Comparison of ENCODE assay signal across 8 mouse cellular contexts in the genomic region with DNA sequence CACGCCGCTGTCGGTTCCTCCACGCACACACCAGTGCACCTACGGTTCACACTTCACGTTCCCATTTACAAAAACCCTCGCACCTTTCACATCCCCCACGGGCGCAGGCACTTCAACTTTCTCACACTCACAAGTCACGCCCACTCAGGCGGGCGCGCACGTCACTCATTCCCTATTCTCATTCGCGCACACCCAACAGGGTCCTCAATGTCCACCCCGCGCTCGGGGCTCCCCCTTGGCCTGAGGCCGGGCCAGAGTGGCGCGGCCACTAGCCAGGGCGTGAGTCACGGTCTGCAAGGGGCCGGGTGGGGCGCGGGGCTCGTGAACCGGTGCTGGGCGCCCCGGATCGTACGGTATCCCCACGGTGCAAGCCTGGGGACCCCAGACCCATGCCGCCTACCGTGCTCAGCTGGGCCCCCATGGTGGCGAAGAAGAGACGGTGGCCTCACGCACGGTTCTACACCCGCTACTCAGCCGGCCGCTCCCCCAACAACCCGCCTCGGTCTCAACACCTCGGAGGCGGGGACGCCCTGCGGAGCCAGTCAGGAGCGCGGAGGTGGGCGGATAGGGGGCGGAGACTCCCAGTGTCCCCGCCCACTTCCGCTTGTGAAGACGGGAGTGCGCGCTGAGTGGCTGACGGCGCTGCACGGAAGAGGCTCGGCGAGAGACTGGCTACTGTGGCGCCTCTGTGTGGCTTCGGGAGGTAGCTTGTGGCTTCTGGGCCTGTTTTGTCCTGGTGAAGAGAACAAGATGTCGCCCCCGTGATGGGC. TPM values are rescaled to one million over a fixed set of nuclear protein-coding genes. Genes with fewer than 3 reads are reported as not detected.
A peak's percentile ranks its signal among the peaks of the same experiment; 100 is the strongest.
DNase-seq lines count a peak whose midpoint lies in the region; ATAC-seq lines count a peak whose summit lies in the region.

No protein-coding gene starts in this region.

- H3K27me3 ChIP-seq in hindbrain, embryonic 13.5 days, result no peaks in the 10 kb centered on the region

- peak overlapping the region; percentile 93 for H3K27ac ChIP-seq in hindbrain, embryonic 13.5 days

- H3K9ac ChIP-seq in hindbrain, embryonic 13.5 days, result peak overlapping the region; percentile 92

- H3K9me3 ChIP-seq in hindbrain, embryonic 13.5 days, result no peaks in the 10 kb centered on the region

- DNase-seq in Muller cell, postnatal 12 days (ENCODE audit: inconsistent ontology term), result peak; percentile 100
- peak; percentile 98 for DNase-seq in cerebellum, adult 9-11 months
- DNase-seq in frontal cortex, postnatal 10 days (ENCODE audit: low spot score in 2 of 2), result peak; percentile 96 to 97
- DNase-seq in layer of hippocampus, postnatal 25 days (ENCODE audit: extremely low spot score in 1 of 2, low spot score in 1 of 2), result peak; percentile 87 to 88
- peak; percentile 97 for DNase-seq in lung, postnatal 25 days (ENCODE audit: low spot score)
- DNase-seq in retina, embryonic 14.5 days (ENCODE audit: low spot score), result peak; percentile 99
- peak; percentile 97 for DNase-seq in thymus, postnatal 4 days

- H3K4me2 ChIP-seq in hindbrain, embryonic 13.5 days, result peak overlapping the region; percentile 73

- ATAC-seq in hindbrain, embryonic 13.5 days (ENCODE audit: low FRiP score), result peak; percentile 96

- H3K4me1 ChIP-seq in hindbrain, embryonic 13.5 days (replicated peaks), result peaks cover 47% of the 10 kb centered on the region

- WGBS in hindbrain, embryonic 13.5 days, result under 1% methylated on average over 67 of the region's 67 CpGs

- peak overlapping the region; percentile 91 for H3K4me3 ChIP-seq in hindbrain, embryonic 13.5 days

- 0 out of 2 replicates have a peak, but pooled peaks cover 3% of the 10 kb centered on the region for H3K36me3 ChIP-seq in hindbrain, embryonic 13.5 days

RNA-seq across cellular contexts. Expression of gene Cyb5r3, which starts 0.5 kb away (rescaled TPM):
- 117 and 134 TPM in 2 replicates for polyA plus RNA-seq in hindbrain, embryonic 13.5 days (2015; fragmentation: Nextera tagmentation; extraction: Ambion mirVana)
- 10 to 100 TPM; 59.9 to 62.0 TPM for total RNA-seq in layer of hippocampus, postnatal 25 days (2021)

RNA-seq across cellular contexts. Expression of gene Poldip3, which starts 22.7 kb away (rescaled TPM):
- polyA plus RNA-seq in hindbrain, embryonic 13.5 days (2015; fragmentation: Nextera tagmentation; extraction: Ambion mirVana), result 144 and 146 TPM in 2 replicates
- total RNA-seq in layer of hippocampus, postnatal 25 days (2021), result 10 to 100 TPM; 88.1 to 89.3 TPM

RNA-seq across cellular contexts. Expression of gene Rrp7a, which starts 49.3 kb away (rescaled TPM):
- 72.7 and 74.8 TPM in 2 replicates for polyA plus RNA-seq in hindbrain, embryonic 13.5 days (2015; fragmentation: Nextera tagmentation; extraction: Ambion mirVana)
- total RNA-seq in layer of hippocampus, postnatal 25 days (2021), result 100 to 1,000 TPM; 144 to 161 TPM

Comparison
In these comparisons a context has a peak if more than half of its experiments do, and no peak if none do; other contexts are left out.
1. Peak in every context shown above with its lines: DNase-seq, ATAC-seq, H3K4me3 ChIP-seq and H3K27ac ChIP-seq.